Mouse (Mus musculus): Measurements from ENCODE around the gene Tnks1bp1. TPM values are rescaled to one million over a fixed set of nuclear protein-coding genes. Genes with fewer than 3 reads are reported as not detected.

The Tnks1bp1 gene
- polyA plus RNA-seq, 3 experiments from 2014 or later = 4.9 to 6.6 (median 5.0) TPM

DNA sequence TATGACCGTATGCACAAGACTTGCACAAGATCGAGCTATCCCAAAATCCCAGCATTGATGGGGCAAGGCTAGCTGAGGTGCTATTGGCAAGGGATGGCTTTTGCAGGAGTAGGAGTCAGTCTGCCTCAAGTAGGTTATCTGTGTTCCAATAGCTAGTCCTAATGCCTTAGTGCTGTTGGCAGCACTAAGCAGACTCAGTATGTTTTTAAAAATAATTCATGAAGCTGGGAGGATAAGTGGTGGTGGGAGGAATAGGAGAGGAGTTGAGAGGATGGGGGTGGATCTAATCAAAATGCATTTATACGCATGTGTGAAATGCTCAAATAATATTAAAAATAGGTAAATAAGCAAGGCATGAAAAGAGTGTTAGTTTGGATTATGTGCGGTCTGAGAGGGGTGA lies 43.5 kb downstream of the Tnks1bp1 start:
- no peak for ATAC-seq

- no peak for ATAC-seq
Observed at GRCm38 (mm10) chr2:85093376-85093775, 45.6 kb downstream of the Tnks1bp1 start.

- no peak for ATAC-seq
Observed at GRCm38 (mm10) chr2:85095906-85096305, 48.1 kb downstream of the Tnks1bp1 start.

- ATAC-seq = no peak
Observed at GRCm38 (mm10) chr2:85098014-85098413, 50.2 kb downstream of the Tnks1bp1 start.

- ATAC-seq = no peak
Observed at GRCm38 (mm10) chr2:85098824-85099511, 51.1 kb downstream of the Tnks1bp1 start.

DNA sequence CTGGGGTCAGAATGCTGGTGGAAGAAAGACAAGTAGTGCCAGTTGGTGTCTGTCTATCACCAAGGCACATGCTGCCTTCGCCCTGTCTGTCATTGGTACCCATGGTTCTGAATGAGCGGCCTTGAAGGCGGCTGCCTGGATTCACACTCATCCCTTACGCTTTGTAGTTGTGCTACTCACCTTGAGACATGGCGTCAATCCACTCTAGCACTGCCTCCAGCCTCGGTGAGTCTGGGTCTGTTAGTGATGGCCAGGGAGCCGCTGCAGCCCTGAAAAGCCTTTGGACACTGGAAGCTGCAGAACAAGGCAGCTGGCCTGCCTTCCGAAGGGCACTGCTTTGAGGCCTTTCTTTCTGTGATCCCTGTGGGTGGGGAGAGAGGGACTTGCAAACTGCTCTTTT lies 55.4 kb downstream of the Tnks1bp1 start:
- no peak for ATAC-seq

- no peak for ATAC-seq
Observed at GRCm38 (mm10) chr2:85105426-85106013, 57.7 kb downstream of the Tnks1bp1 start.

GRCm38 (mm10) chr2:85106068-85106790 lies 58.4 kb downstream of the Tnks1bp1 start:
- ATAC-seq = no peak

DNA sequence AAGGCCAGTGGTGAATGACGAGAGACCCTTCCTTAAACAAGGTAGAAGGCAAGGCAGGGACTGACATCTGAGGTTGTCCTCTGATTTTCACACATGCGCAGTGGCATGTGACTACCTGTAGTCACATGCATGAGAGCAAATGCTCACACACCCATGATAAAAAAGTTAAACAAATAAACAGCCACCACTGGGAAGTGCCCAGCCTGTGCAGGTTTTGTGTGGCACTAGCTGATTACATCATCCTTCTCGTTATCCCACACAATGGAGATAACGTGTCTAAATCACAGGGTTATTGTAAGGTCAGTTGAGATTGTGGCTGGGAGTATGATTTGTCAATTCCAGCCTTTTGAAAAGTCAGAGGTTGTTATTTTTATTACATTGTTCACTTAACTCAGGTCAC lies 59.1 kb downstream of the Tnks1bp1 start:
- ATAC-seq = no peak

DNA sequence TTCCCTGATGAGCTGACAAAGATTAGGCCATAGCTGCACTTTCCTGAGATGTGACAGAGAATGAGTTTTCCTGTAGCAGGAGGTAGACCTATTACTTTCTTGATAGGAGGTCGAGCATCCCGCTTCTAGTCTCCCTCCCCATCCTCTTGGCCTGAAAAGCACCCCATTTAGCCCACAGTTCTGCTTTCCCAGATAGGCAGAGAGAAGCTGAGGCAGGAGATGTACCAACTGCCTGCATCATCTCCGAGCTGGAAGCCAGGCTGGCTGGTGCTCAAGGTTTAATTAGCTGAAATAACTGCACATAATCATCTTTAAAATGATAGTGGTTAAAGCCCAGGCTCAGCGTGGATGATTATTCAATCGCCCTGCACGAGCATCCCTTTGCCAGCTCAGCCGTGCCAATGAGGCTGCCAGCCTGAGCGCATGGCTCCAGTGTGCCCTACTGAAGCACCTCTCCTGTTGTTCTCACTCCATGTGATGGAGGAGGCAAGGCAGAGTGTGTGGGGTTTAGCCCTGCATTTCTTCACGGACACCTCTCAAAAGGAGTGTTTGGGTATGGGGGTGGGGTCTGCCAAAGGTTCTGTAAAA lies 62.6 kb downstream of the Tnks1bp1 start:
- no peak for ATAC-seq

Other genes starting within 250 kb of the Tnks1bp1 start
- 10 to 100 TPM; 92.1 to 96.3 (median 93.4) TPM for gene Ube2l6, start 249.2 kb upstream of the Tnks1bp1 start, polyA plus RNA-seq (2017; shearing (Covaris generic))
- not detected for gene Smtnl1, start 225.4 kb upstream of the Tnks1bp1 start, polyA plus RNA-seq (2017; shearing (Covaris generic))
- gene Timm10, start 221.0 kb upstream of the Tnks1bp1 start, polyA plus RNA-seq (2017; shearing (Covaris generic)) = 10 to 100 TPM; 25.4 to 39.8 (median 38.8) TPM
- gene Slc43a1, start 209.2 kb upstream of the Tnks1bp1 start, polyA plus RNA-seq (2017; shearing (Covaris generic)) = 1 to 10 TPM; 1.9 to 9.1 (median 5.9) TPM
- not detected for gene Rtn4rl2, start 161.3 kb upstream of the Tnks1bp1 start, polyA plus RNA-seq (2017; shearing (Covaris generic))
- 10 to 100 TPM in 1 of 3 experiments, 1 to 10 TPM in 2; 8.8 to 23.4 (median 9.2) TPM for gene Slc43a3, start 111.4 kb upstream of the Tnks1bp1 start, polyA plus RNA-seq (2017; shearing (Covaris generic))
- gene Prg2, start 67.6 kb upstream of the Tnks1bp1 start, polyA plus RNA-seq (2017; shearing (Covaris generic)) = under 1 TPM in 1 of 3 experiments, not detected in 2; 0.73 TPM
- gene Prg3, start 59.8 kb upstream of the Tnks1bp1 start, polyA plus RNA-seq (2017; shearing (Covaris generic)) = not detected
- gene Ssrp1, start 10.8 kb upstream of the Tnks1bp1 start, polyA plus RNA-seq (2017; shearing (Covaris generic)) = 100 to 1,000 TPM; 151 to 189 (median 155) TPM
- 1 to 10 TPM in 1 of 3 experiments, not detected in 2; 1.3 TPM for gene P2rx3, start 10.6 kb upstream of the Tnks1bp1 start, polyA plus RNA-seq (2017; shearing (Covaris generic))
- not detected for gene Aplnr, start 88.2 kb downstream of the Tnks1bp1 start, polyA plus RNA-seq (2017; shearing (Covaris generic))
- gene Lrrc55, start 149.2 kb downstream of the Tnks1bp1 start, polyA plus RNA-seq (2017; shearing (Covaris generic)) = not detected

Measured in inflammation-experienced regulatory T-cells, adult 6 months (primary cell).